Mouse (Mus musculus) splenic B cell, adult 2 months (primary cell): ENCODE measurements around the gene Ifrd1.

Experiments used
- DNase-seq: peaks from one replicate; pipeline ENCODE4 v3.0.0-alpha.2; 2011; ENCODE audit warnings: low read depth, low spot score
- H3K27me3 ChIP-seq: 2 replicates; pipeline ENCODE4 v1.6.1; 2012; ENCODE audit warnings: mild to moderate bottlenecking, low read length, moderate library complexity, mixed read lengths; ENCODE audit not compliant: control insufficient read depth, poor library complexity, insufficient read depth, severe bottlenecking
- H3K36me3 ChIP-seq: 2 replicates; pipeline ENCODE4 v1.6.1; 2012; ENCODE audit warnings: mild to moderate bottlenecking, low read length, moderate library complexity, mixed read lengths; ENCODE audit not compliant: control insufficient read depth, poor library complexity, insufficient read depth, severe bottlenecking

The Ifrd1 gene

GRCm38 (mm10) chr12:40222251-40223081 lies 25.8 kb downstream of the Ifrd1 start:
- Histone ChIP-seq H3K36me3 (no peaks in the 10 kb centered on the region), H3K27me3 (no peaks in the 10 kb centered on the region)
- DNase-seq, result peak; percentile 93

- H3K36me3 ChIP-seq, result no peaks in the 10 kb centered on the region
- no peaks in the 10 kb centered on the region for H3K27me3 ChIP-seq
- no peak for DNase-seq
Observed at GRCm38 (mm10) chr12:40221611-40222010, 26.7 kb downstream of the Ifrd1 start.

- Histone ChIP-seq H3K27me3 (no peaks in the 10 kb centered on the region), H3K36me3 (no peaks in the 10 kb centered on the region)
Observed at GRCm38 (mm10) chr12:40220896-40221295, 27.4 kb downstream of the Ifrd1 start.

GRCm38 (mm10) chr12:40220001-40220570 lies 28.2 kb downstream of the Ifrd1 start:
- H3K36me3 ChIP-seq, result peaks cover 3% of the 10 kb centered on the region; the same call in 1 of the 2 replicates
- no peak for DNase-seq

More at GRCm38 (mm10) chr12:40220896-40221295, 27.4 kb downstream of the Ifrd1 start:
- no peak for DNase-seq

GRCm38 (mm10) chr12:40218430-40218945 lies 29.8 kb downstream of the Ifrd1 start:
- H3K36me3 ChIP-seq, result peaks cover 7% of the 10 kb centered on the region; the same call in 1 of the 2 replicates
- DNase-seq, result no peak

More at GRCm38 (mm10) chr12:40220001-40220570, 28.2 kb downstream of the Ifrd1 start:
- H3K27me3 ChIP-seq, result no peaks in the 10 kb centered on the region

GRCm38 (mm10) chr12:40217776-40218175 lies 30.5 kb downstream of the Ifrd1 start:
- no peak for DNase-seq
- H3K27me3 ChIP-seq, result no peaks in the 10 kb centered on the region
- H3K36me3 ChIP-seq, result peaks cover 9% of the 10 kb centered on the region

More at GRCm38 (mm10) chr12:40218430-40218945, 29.8 kb downstream of the Ifrd1 start:
- H3K27me3 ChIP-seq, result no peaks in the 10 kb centered on the region

- peaks cover 19% of the 10 kb centered on the region for H3K36me3 ChIP-seq
- no peaks in the 10 kb centered on the region for H3K27me3 ChIP-seq
- no peak for DNase-seq
Observed at GRCm38 (mm10) chr12:40214888-40215876, 33.1 kb downstream of the Ifrd1 start.

GRCm38 (mm10) chr12:40209049-40209448 lies 39.3 kb downstream of the Ifrd1 start:
- no peak for DNase-seq
- no peaks in the 10 kb centered on the region for H3K27me3 ChIP-seq
- H3K36me3 ChIP-seq, result peaks cover 23% of the 10 kb centered on the region

GRCm38 (mm10) chr12:40207909-40208308 lies 40.4 kb downstream of the Ifrd1 start:
- H3K27me3 ChIP-seq, result no peaks in the 10 kb centered on the region
- DNase-seq, result no peak
- peaks cover 21% of the 10 kb centered on the region for H3K36me3 ChIP-seq

- no peak for DNase-seq
- Histone ChIP-seq H3K36me3 (peaks cover 6% of the 10 kb centered on the region), H3K27me3 (no peaks in the 10 kb centered on the region)
Observed at GRCm38 (mm10) chr12:40202161-40203035, 45.9 kb downstream of the Ifrd1 start.

GRCm38 (mm10) chr12:40200484-40201235 lies 47.6 kb downstream of the Ifrd1 start:
- DNase-seq, result no peak
- Histone ChIP-seq H3K27me3 (no peaks in the 10 kb centered on the region), H3K36me3 (peaks cover 6% of the 10 kb centered on the region; the same call in 1 of the 2 replicates)

- H3K36me3 ChIP-seq, result 0 out of 2 replicates have a peak, but pooled peaks cover 3% of the 10 kb centered on the region
- no peaks in the 10 kb centered on the region for H3K27me3 ChIP-seq
- peak; percentile 77 for DNase-seq
Observed at GRCm38 (mm10) chr12:40199795-40200402, 48.4 kb downstream of the Ifrd1 start.

- no peak for DNase-seq
- Histone ChIP-seq H3K27me3 (no peaks in the 10 kb centered on the region), H3K36me3 (no peaks in the 10 kb centered on the region)
Observed at GRCm38 (mm10) chr12:40199302-40199701, 49.0 kb downstream of the Ifrd1 start, which contains the start of gene Lsmem1. TSS of gene Lsmem1 (minus strand) at chr12:40199490.
